Mouse (Mus musculus) olfactory bulb, adult 2 months (tissue): ENCODE measurements around the gene Cryba1.

Source experiments
- CTCF ChIP-seq: fragments of 200-500 bp; IDR thresholded peaks from 2 replicates; pipeline ENCODE4 v1.5.1; 2012; ENCODE audit warnings: low read depth, mild to moderate bottlenecking, low read length, moderate library complexity; ENCODE audit not compliant: insufficient read depth
- POLR2A ChIP-seq: fragments of 200-500 bp; IDR thresholded peaks from 2 replicates; pipeline ENCODE4 v1.6.1; 2012; ENCODE audit warnings: mild to moderate bottlenecking, low read depth, low read length, moderate library complexity; ENCODE audit not compliant: insufficient read depth

DNA sequence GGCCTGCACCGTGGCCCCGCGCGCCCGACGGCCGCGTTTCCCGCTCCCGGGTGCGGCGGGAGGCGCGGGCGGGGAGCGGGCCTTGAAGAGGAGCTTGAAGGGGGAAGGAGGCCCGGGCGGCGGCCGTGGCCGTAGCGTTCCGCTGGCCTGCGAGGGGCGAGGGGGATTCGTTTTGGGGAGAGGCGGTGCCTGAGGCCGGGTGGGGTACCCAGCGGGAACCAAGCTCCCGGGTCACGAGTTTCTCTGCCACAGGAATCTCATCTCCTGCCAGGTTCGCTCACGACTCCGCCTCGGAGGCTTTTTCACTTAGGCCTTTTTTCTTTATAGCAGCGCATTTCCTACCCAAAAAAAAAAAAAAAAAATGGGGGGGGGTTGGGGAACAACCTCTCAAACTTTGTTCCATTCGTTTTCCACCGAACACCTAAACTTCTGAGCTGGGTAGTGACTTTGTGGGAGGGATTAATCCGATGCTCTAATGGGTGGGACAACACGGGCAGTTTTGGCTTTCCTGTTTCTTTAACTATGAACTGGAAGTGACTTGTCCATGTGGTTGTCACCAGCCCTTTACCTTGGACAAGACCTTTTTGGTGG, 37.4 kb downstream of the Cryba1 start:
- TF ChIP-seq CTCF (no peak), POLR2A (no peak)
